Mouse (Mus musculus): Measurements from ENCODE around the gene Slc25a11. TPM values are rescaled to one million over a fixed set of nuclear protein-coding genes. Genes with fewer than 3 reads are reported as not detected.

The Slc25a11 gene
- polyA plus RNA-seq, 1 experiment: 184 TPM

GRCm38 (mm10) chr11:70666687-70667086, 19.4 kb upstream of the Slc25a11 start:
- Histone ChIP-seq H3K27ac (ENCODE audit: insufficient read depth, low read length) (no peak overlapping the region), H3K4me1 (ENCODE audit: control insufficient read depth, insufficient read depth, low read length) (no peaks in the 10 kb centered on the region; the same call in 1 of the 2 replicates), H3K27me3 (ENCODE audit: control insufficient read depth, insufficient read depth, low read length) (no peaks in the 10 kb centered on the region), H3K4me3 (replicated peaks; ENCODE audit: insufficient read depth, low read depth, low read length) (no peak overlapping the region)
- 89% methylated on average over 8 of the region's 8 CpGs for WGBS
- TF ChIP-seq POLR2A (IDR thresholded peaks at IDR 0.05; ENCODE audit: borderline replicate concordance, insufficient read depth, low read length): no peak
- no peak for TF ChIP-seq CTCF (IDR thresholded peaks at IDR 0.05; ENCODE audit: borderline replicate concordance, insufficient read depth, low read depth, low read length)
- no peak for DNase-seq

- Histone ChIP-seq H3K4me3 (replicated peaks; ENCODE audit: insufficient read depth, low read depth, low read length) (no peak overlapping the region), H3K27ac (ENCODE audit: insufficient read depth, low read length) (no peak overlapping the region), H3K4me1 (ENCODE audit: control insufficient read depth, insufficient read depth, low read length) (no peaks in the 10 kb centered on the region; the same call in 1 of the 2 replicates), H3K27me3 (ENCODE audit: control insufficient read depth, insufficient read depth, low read length) (no peaks in the 10 kb centered on the region)
- TF ChIP-seq POLR2A (IDR thresholded peaks at IDR 0.05; ENCODE audit: borderline replicate concordance, insufficient read depth, low read length) (no peak), CTCF (IDR thresholded peaks at IDR 0.05; ENCODE audit: borderline replicate concordance, insufficient read depth, low read depth, low read length) (no peak)
- 93% methylated on average over 9 of the region's 9 CpGs for WGBS
- no peak for DNase-seq
Measured at GRCm38 (mm10) chr11:70664741-70665140, 17.5 kb upstream of the Slc25a11 start.

GRCm38 (mm10) chr11:70663957-70664356, 16.7 kb upstream of the Slc25a11 start:
- DNase-seq: no peak
- no peaks in the 10 kb centered on the region for H3K27me3 ChIP-seq (ENCODE audit: control insufficient read depth, insufficient read depth, low read length)
- 46% methylated on average over 6 of the region's 6 CpGs for WGBS
- no peak overlapping the region for H3K4me3 ChIP-seq (replicated peaks; ENCODE audit: insufficient read depth, low read depth, low read length)
- H3K27ac ChIP-seq (ENCODE audit: insufficient read depth, low read length): no peak overlapping the region
- TF ChIP-seq CTCF (IDR thresholded peaks at IDR 0.05; ENCODE audit: borderline replicate concordance, insufficient read depth, low read depth, low read length): no peak
- no peak for TF ChIP-seq POLR2A (IDR thresholded peaks at IDR 0.05; ENCODE audit: borderline replicate concordance, insufficient read depth, low read length)
- no peaks in the 10 kb centered on the region; the same call in 1 of the 2 replicates for H3K4me1 ChIP-seq (ENCODE audit: control insufficient read depth, insufficient read depth, low read length)

GRCm38 (mm10) chr11:70663101-70663500, 15.8 kb upstream of the Slc25a11 start:
- H3K4me3 ChIP-seq (replicated peaks; ENCODE audit: insufficient read depth, low read depth, low read length): no peak overlapping the region
- no peak for DNase-seq
- TF ChIP-seq POLR2A (IDR thresholded peaks at IDR 0.05; ENCODE audit: borderline replicate concordance, insufficient read depth, low read length): no peak
- no peak for TF ChIP-seq CTCF (IDR thresholded peaks at IDR 0.05; ENCODE audit: borderline replicate concordance, insufficient read depth, low read depth, low read length)
- H3K4me1 ChIP-seq (ENCODE audit: control insufficient read depth, insufficient read depth, low read length): no peaks in the 10 kb centered on the region; the same call in 1 of the 2 replicates
- no peak overlapping the region for H3K27ac ChIP-seq (ENCODE audit: insufficient read depth, low read length)
- H3K27me3 ChIP-seq (ENCODE audit: control insufficient read depth, insufficient read depth, low read length): no peaks in the 10 kb centered on the region
- WGBS: 90% methylated on average over 8 of the region's 8 CpGs

- Histone ChIP-seq H3K4me3 (replicated peaks; ENCODE audit: insufficient read depth, low read depth, low read length) (no peak overlapping the region), H3K4me1 (ENCODE audit: control insufficient read depth, insufficient read depth, low read length) (peaks cover 6% of the 10 kb centered on the region), H3K27me3 (ENCODE audit: control insufficient read depth, insufficient read depth, low read length) (no peaks in the 10 kb centered on the region), H3K27ac (ENCODE audit: insufficient read depth, low read length) (no peak overlapping the region)
- DNase-seq: no peak
- WGBS: 89% methylated on average over 8 of the region's 8 CpGs
- TF ChIP-seq POLR2A (IDR thresholded peaks at IDR 0.05; ENCODE audit: borderline replicate concordance, insufficient read depth, low read length): no peak
- no peak for TF ChIP-seq CTCF (IDR thresholded peaks at IDR 0.05; ENCODE audit: borderline replicate concordance, insufficient read depth, low read depth, low read length)
Measured at GRCm38 (mm10) chr11:70660571-70660970, 13.3 kb upstream of the Slc25a11 start.

- Histone ChIP-seq H3K4me1 (ENCODE audit: control insufficient read depth, insufficient read depth, low read length) (peaks cover 6% of the 10 kb centered on the region), H3K27me3 (ENCODE audit: control insufficient read depth, insufficient read depth, low read length) (no peaks in the 10 kb centered on the region), H3K4me3 (replicated peaks; ENCODE audit: insufficient read depth, low read depth, low read length) (no peak overlapping the region), H3K27ac (ENCODE audit: insufficient read depth, low read length) (no peak overlapping the region)
- 76% methylated on average over 8 of the region's 8 CpGs for WGBS
- DNase-seq: no peak
- TF ChIP-seq POLR2A (IDR thresholded peaks at IDR 0.05; ENCODE audit: borderline replicate concordance, insufficient read depth, low read length) (no peak), CTCF (IDR thresholded peaks at IDR 0.05; ENCODE audit: borderline replicate concordance, insufficient read depth, low read depth, low read length) (no peak)
Measured at GRCm38 (mm10) chr11:70658942-70659341, 11.7 kb upstream of the Slc25a11 start.

GRCm38 (mm10) chr11:70658521-70658920, 11.2 kb upstream of the Slc25a11 start:
- H3K27me3 ChIP-seq (ENCODE audit: control insufficient read depth, insufficient read depth, low read length): no peaks in the 10 kb centered on the region
- H3K27ac ChIP-seq (ENCODE audit: insufficient read depth, low read length): no peak overlapping the region
- no peak for DNase-seq
- TF ChIP-seq CTCF (IDR thresholded peaks at IDR 0.05; ENCODE audit: borderline replicate concordance, insufficient read depth, low read depth, low read length): no peak
- TF ChIP-seq POLR2A (IDR thresholded peaks at IDR 0.05; ENCODE audit: borderline replicate concordance, insufficient read depth, low read length): no peak
- 89% methylated on average over 5 of the region's 5 CpGs for WGBS
- peaks cover 6% of the 10 kb centered on the region for H3K4me1 ChIP-seq (ENCODE audit: control insufficient read depth, insufficient read depth, low read length)
- no peak overlapping the region for H3K4me3 ChIP-seq (replicated peaks; ENCODE audit: insufficient read depth, low read depth, low read length)

GRCm38 (mm10) chr11:70657991-70658390, 10.7 kb upstream of the Slc25a11 start:
- Histone ChIP-seq H3K4me3 (replicated peaks; ENCODE audit: insufficient read depth, low read depth, low read length) (no peak overlapping the region), H3K27me3 (ENCODE audit: control insufficient read depth, insufficient read depth, low read length) (no peaks in the 10 kb centered on the region), H3K4me1 (ENCODE audit: control insufficient read depth, insufficient read depth, low read length) (peaks cover 6% of the 10 kb centered on the region), H3K27ac (ENCODE audit: insufficient read depth, low read length) (no peak overlapping the region)
- no peak for DNase-seq
- TF ChIP-seq CTCF (IDR thresholded peaks at IDR 0.05; ENCODE audit: borderline replicate concordance, insufficient read depth, low read depth, low read length): no peak
- no peak for TF ChIP-seq POLR2A (IDR thresholded peaks at IDR 0.05; ENCODE audit: borderline replicate concordance, insufficient read depth, low read length)
- 61% methylated on average over 9 of the region's 9 CpGs for WGBS
